Mouse (Mus musculus) left cerebral cortex, adult 8-10 months (tissue): ENCODE data around the gene Gnao1. TPM values are rescaled to one million over a fixed set of nuclear protein-coding genes. Genes with fewer than 3 reads are reported as not detected.

Experiments used
- DNase-seq, 2 experiments: peaks; one replicate each; pipeline ENCODE4 v3.0.0; 2022; ENCODE audit warnings: low spot score in 2 of 2
- total RNA-seq, 4 experiments: library from RNA; stranded (reverse); gene quantifications; 2 replicates each; pipeline ENCODE4 v1.2.4; 2022

Gene Gnao1
- total RNA-seq, 4 experiments from 2014 or later, result 673 to 703 (median 694) TPM

GRCm38 (mm10) chr8:93940542-93941423, 131.0 kb downstream of the Gnao1 start:
- DNase-seq, result peak in 1 of 2 experiments; percentile 58

- DNase-seq, result no peak
Observed at GRCm38 (mm10) chr8:93941636-93942054, 131.9 kb downstream of the Gnao1 start.

GRCm38 (mm10) chr8:93945781-93946180, 136.0 kb downstream of the Gnao1 start:
- DNase-seq, result no peak

GRCm38 (mm10) chr8:93946397-93946796, 136.6 kb downstream of the Gnao1 start:
- DNase-seq, result no peak

GRCm38 (mm10) chr8:93950133-93950532, 140.4 kb downstream of the Gnao1 start:
- no peak for DNase-seq

- DNase-seq, result no peak
Observed at GRCm38 (mm10) chr8:93952511-93952910, 142.7 kb downstream of the Gnao1 start.

- no peak for DNase-seq
Observed at GRCm38 (mm10) chr8:93958402-93958801, 148.6 kb downstream of the Gnao1 start.

- no peak for DNase-seq
Observed at GRCm38 (mm10) chr8:93960909-93961308, 151.1 kb downstream of the Gnao1 start.

GRCm38 (mm10) chr8:93968293-93968692, 158.5 kb downstream of the Gnao1 start:
- no peak for DNase-seq

- DNase-seq, result no peak
Observed at GRCm38 (mm10) chr8:93969626-93970340, 160.0 kb downstream of the Gnao1 start.

- DNase-seq, result peak in 1 of 2 experiments; percentile 7
Observed at GRCm38 (mm10) chr8:93971451-93971850, 161.7 kb downstream of the Gnao1 start.

GRCm38 (mm10) chr8:93972211-93972610, 162.4 kb downstream of the Gnao1 start:
- peak in 1 of 2 experiments; percentile 2 for DNase-seq

- DNase-seq, result peak in 1 of 2 experiments; percentile 11
Observed at GRCm38 (mm10) chr8:93972971-93973734, 163.4 kb downstream of the Gnao1 start.

GRCm38 (mm10) chr8:93973831-93974375, 164.1 kb downstream of the Gnao1 start:
- peak in 1 of 2 experiments; percentile 8 for DNase-seq

GRCm38 (mm10) chr8:93974602-93975186, 164.9 kb downstream of the Gnao1 start:
- DNase-seq, result peak in 1 of 2 experiments; percentile 2

- peak in 1 of 2 experiments; percentile 4 for DNase-seq
Observed at GRCm38 (mm10) chr8:93975358-93975757, 165.6 kb downstream of the Gnao1 start.

- peak in 1 of 2 experiments; percentile 4 for DNase-seq
Observed at GRCm38 (mm10) chr8:93976446-93977211, 166.9 kb downstream of the Gnao1 start.

- no peak for DNase-seq
Observed at GRCm38 (mm10) chr8:93980141-93980540, 170.4 kb downstream of the Gnao1 start.

GRCm38 (mm10) chr8:93981679-93982215, 172.0 kb downstream of the Gnao1 start:
- DNase-seq, result no peak

- DNase-seq, result no peak
Observed at GRCm38 (mm10) chr8:93983827-93984226, 174.1 kb downstream of the Gnao1 start.
